Mouse (Mus musculus): Measurements from ENCODE around the gene AU021092. TPM values are rescaled to one million over a fixed set of nuclear protein-coding genes. Genes with fewer than 3 reads are reported as not detected.

AU021092 gene
- polyA plus RNA-seq, 1 experiment from 2014 or later = 13.0 TPM

DNA sequence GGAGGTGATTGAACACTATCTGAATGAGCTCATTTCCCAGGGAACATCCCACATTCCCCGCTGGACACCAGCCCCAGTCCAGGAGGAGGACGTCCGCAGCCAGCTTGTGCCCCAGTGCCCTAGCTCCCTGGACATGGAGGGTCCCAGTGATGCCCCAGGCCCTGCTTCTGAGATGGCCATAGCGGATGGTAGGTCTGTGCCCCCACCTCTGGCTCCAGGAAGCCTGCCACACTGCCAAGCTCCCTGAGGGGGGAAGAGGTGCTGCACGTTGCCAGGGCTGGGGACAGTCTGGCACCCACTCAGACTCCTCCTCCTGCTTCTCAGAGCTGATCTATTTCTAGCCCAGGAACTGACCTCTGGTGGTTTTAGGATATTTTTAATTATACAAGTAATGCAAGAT is 53.3 kb downstream of the AU021092 start:
- Histone ChIP-seq H3K4me3 (ENCODE audit: low read depth, low read length) (no peak overlapping the region), H3K4me1 (ENCODE audit: control insufficient read depth, insufficient read depth, low read length) (no peaks in the 10 kb centered on the region), H3K27me3 (ENCODE audit: control insufficient read depth, insufficient read depth, low read length) (no peaks in the 10 kb centered on the region), H3K36me3 (ENCODE audit: control insufficient read depth, insufficient read depth, low read length) (no peaks in the 10 kb centered on the region), H3K9me3 (ENCODE audit: control insufficient read depth, low read length) (no peaks in the 10 kb centered on the region), H3K9ac (replicated peaks; ENCODE audit: low read depth, low read length) (no peak overlapping the region), H3K4me2 (ENCODE audit: low read depth, low read length) (no peak overlapping the region), H3K27ac (ENCODE audit: low read depth, low read length) (no peak overlapping the region)
- ATAC-seq (ENCODE audit: low read depth) = no peak
- 79% methylated on average over 5 of the region's 5 CpGs for WGBS

DNA sequence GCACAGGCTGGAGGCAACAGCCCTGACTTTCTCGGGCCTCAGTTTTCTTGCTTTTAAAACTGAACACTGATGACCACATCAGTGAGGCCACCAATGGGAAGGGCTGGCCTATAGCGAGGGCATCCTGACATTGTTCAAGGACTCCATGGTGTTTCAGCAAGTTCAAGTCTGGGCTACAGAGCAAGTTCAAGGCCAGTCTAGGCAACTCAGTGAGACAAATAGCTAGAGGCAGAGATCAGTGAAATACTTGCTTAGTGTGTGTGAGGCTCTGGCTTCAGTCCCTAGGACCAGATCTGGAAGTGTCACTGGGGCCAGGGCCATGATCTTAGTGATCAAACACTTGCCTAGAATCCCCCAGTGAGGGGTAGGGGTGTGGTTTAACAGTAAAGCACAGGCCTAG is 54.1 kb downstream of the AU021092 start:
- Histone ChIP-seq H3K9ac (replicated peaks; ENCODE audit: low read depth, low read length) (no peak overlapping the region), H3K27me3 (ENCODE audit: control insufficient read depth, insufficient read depth, low read length) (no peaks in the 10 kb centered on the region), H3K4me1 (ENCODE audit: control insufficient read depth, insufficient read depth, low read length) (no peaks in the 10 kb centered on the region), H3K4me2 (ENCODE audit: low read depth, low read length) (no peak overlapping the region), H3K27ac (ENCODE audit: low read depth, low read length) (no peak overlapping the region), H3K36me3 (ENCODE audit: control insufficient read depth, insufficient read depth, low read length) (no peaks in the 10 kb centered on the region), H3K9me3 (ENCODE audit: control insufficient read depth, low read length) (no peaks in the 10 kb centered on the region), H3K4me3 (ENCODE audit: low read depth, low read length) (no peak overlapping the region)
- no peak for ATAC-seq (ENCODE audit: low read depth)
- 89% methylated on average over 2 of the region's 2 CpGs for WGBS

DNA sequence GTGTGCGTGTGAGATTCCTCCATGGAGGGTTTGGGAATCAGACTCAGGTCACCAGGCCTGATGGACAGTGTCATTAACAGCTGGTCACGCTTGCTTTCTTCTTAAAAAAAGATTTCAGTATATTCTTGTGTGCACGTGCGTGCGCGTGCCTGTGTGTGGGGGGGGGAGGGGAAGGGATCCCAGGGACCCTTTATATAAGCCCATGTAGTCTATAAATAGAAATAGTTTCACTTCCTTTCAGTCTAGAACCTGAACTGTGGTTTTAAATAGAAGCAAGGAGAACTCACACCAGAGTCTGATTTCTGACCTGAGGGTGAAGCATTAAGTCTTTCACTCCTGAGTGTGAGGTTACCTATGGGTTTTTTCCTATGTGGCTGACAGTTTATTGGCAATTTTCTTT is 57.8 kb downstream of the AU021092 start:
- Histone ChIP-seq H3K27ac (ENCODE audit: low read depth, low read length) (no peak overlapping the region), H3K4me1 (ENCODE audit: control insufficient read depth, insufficient read depth, low read length) (no peaks in the 10 kb centered on the region), H3K9me3 (ENCODE audit: control insufficient read depth, low read length) (no peaks in the 10 kb centered on the region), H3K4me2 (ENCODE audit: low read depth, low read length) (no peak overlapping the region), H3K27me3 (ENCODE audit: control insufficient read depth, insufficient read depth, low read length) (no peaks in the 10 kb centered on the region), H3K4me3 (ENCODE audit: low read depth, low read length) (no peak overlapping the region), H3K9ac (replicated peaks; ENCODE audit: low read depth, low read length) (no peak overlapping the region), H3K36me3 (ENCODE audit: control insufficient read depth, insufficient read depth, low read length) (no peaks in the 10 kb centered on the region)
- 78% methylated on average over 6 of the region's 6 CpGs for WGBS
- ATAC-seq (ENCODE audit: low read depth) = no peak

Small RNAs within 50 kb of the gene (microRNA-seq; reads per million reads assigned to microRNA genes)
- gene Gm23689 (not detected), gene Gm26095 (not detected), gene Mir6364 (not detected)

Other genes starting within 250 kb of the AU021092 start
- gene Sept12, start 224.4 kb downstream of the AU021092 start, polyA plus RNA-seq (2014; fragmentation: Nextera tagmentation; extraction: Ambion mirVana) = not detected in 2 replicates
- gene Smim22, start 215.0 kb downstream of the AU021092 start, polyA plus RNA-seq (2014; fragmentation: Nextera tagmentation; extraction: Ambion mirVana) = not detected in 2 replicates
- 171 and 200 TPM in 2 replicates for gene Rogdi, start 208.7 kb downstream of the AU021092 start, polyA plus RNA-seq (2014; fragmentation: Nextera tagmentation; extraction: Ambion mirVana)
- 102 and 165 TPM in 2 replicates for gene Glyr1, start 172.4 kb downstream of the AU021092 start, polyA plus RNA-seq (2014; fragmentation: Nextera tagmentation; extraction: Ambion mirVana)
- gene Ubn1, start 172.2 kb downstream of the AU021092 start, polyA plus RNA-seq (2014; fragmentation: Nextera tagmentation; extraction: Ambion mirVana) = 14.4 and 16.7 TPM in 2 replicates
- 0.35 and 0.37 TPM in 2 replicates for gene Ppl, start 89.9 kb downstream of the AU021092 start, polyA plus RNA-seq (2014; fragmentation: Nextera tagmentation; extraction: Ambion mirVana)
- 0.27 and 0.28 TPM in 2 replicates for gene Sec14l5, start 75.2 kb downstream of the AU021092 start, polyA plus RNA-seq (2014; fragmentation: Nextera tagmentation; extraction: Ambion mirVana)
- 8.9 and 10.3 TPM in 2 replicates for gene Nagpa, start 18.3 kb downstream of the AU021092 start, polyA plus RNA-seq (2014; fragmentation: Nextera tagmentation; extraction: Ambion mirVana)
- gene Alg1, start 11.3 kb upstream of the AU021092 start, polyA plus RNA-seq (2014; fragmentation: Nextera tagmentation; extraction: Ambion mirVana) = 41.3 and 42.4 TPM in 2 replicates
- 6.6 and 7.0 TPM in 2 replicates for gene Eef2kmt, start 33.7 kb upstream of the AU021092 start, polyA plus RNA-seq (2014; fragmentation: Nextera tagmentation; extraction: Ambion mirVana)

All from neural tube, embryonic 14.5 days (tissue).